Mouse (Mus musculus) Muller cell, postnatal 12 days (primary cell): ENCODE results near the gene Klf7.

Experiments used
- DNase-seq: peaks from one replicate; pipeline ENCODE4 v3.0.0-alpha.2; 2015; ENCODE audit errors: inconsistent ontology term

Klf7 gene

GRCm38 (mm10) chr1:64066320-64067254, 55.5 kb downstream of the Klf7 start:
- DNase-seq: no peak

- no peak for DNase-seq
These were observed 60.6 kb downstream of the Klf7 start for GRCm38 (mm10) chr1:64061488-64061887.

GRCm38 (mm10) chr1:64060699-64061454, 61.2 kb downstream of the Klf7 start:
- DNase-seq: no peak

DNA sequence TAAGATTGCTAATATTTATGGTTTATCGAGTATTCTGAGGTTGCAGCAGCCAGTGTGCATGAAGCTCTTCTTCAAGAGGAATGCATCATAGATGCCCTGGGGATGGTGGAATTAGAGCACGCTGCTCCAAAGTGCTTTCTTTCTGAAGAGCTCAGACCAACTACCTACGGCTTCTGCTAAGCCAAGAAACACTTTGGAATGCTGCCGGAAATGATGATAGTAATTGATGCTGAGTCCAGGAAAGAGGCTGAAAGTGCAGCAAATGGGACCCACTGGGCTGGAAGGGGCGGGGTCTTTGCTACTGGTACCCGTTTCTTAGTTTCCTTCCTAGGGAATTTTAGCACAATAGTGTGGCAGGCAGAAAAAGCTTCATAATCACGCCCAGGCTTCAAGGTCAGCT, 62.0 kb downstream of the Klf7 start:
- DNase-seq: peak; percentile 16

DNA sequence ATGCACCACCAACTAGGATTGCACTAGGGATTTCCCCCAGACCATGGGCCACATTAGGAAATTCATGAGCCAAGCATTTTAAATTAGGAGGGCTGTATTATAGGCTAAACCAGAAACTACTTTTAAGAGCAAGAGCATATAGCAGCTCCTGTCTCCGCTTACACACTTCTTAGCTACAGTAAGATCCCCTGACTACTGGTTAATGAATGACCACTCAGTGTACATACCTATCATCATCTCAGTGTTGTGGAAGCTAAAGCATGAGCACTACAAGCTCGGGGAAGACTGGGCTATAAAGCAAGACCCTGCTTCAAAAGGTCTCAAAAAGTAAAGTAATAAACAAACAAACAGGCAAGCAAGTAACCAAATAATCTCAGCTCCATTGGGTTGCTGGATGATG, 65.5 kb downstream of the Klf7 start:
- no peak for DNase-seq

- DNase-seq: no peak
These were observed 66.1 kb downstream of the Klf7 start for GRCm38 (mm10) chr1:64055978-64056377.

- DNase-seq: no peak
These were observed 66.9 kb downstream of the Klf7 start for GRCm38 (mm10) chr1:64055210-64055609.

GRCm38 (mm10) chr1:64052069-64052750, 69.9 kb downstream of the Klf7 start:
- no peak for DNase-seq

DNA sequence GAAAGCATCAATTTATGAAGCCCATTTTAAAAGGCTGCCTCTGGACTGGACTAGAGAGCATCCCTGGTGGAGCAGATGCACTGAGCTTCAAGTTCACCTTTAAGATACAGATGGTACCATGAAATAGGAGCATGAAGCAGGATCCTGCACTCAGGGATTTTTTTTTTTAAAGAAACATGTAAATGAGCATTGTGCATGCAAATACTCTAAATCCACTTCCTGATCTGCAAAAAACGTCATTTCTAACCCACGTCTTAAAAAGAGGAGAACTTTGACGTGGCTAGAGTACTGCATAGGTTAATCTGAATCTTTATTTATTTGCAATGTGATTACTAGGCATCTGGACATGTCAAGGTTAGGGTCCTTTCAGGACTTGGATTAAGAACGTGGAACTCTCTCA, 73.5 kb downstream of the Klf7 start:
- DNase-seq: no peak

- no peak for DNase-seq
These were observed 75.3 kb downstream of the Klf7 start for GRCm38 (mm10) chr1:64046802-64047156.

DNA sequence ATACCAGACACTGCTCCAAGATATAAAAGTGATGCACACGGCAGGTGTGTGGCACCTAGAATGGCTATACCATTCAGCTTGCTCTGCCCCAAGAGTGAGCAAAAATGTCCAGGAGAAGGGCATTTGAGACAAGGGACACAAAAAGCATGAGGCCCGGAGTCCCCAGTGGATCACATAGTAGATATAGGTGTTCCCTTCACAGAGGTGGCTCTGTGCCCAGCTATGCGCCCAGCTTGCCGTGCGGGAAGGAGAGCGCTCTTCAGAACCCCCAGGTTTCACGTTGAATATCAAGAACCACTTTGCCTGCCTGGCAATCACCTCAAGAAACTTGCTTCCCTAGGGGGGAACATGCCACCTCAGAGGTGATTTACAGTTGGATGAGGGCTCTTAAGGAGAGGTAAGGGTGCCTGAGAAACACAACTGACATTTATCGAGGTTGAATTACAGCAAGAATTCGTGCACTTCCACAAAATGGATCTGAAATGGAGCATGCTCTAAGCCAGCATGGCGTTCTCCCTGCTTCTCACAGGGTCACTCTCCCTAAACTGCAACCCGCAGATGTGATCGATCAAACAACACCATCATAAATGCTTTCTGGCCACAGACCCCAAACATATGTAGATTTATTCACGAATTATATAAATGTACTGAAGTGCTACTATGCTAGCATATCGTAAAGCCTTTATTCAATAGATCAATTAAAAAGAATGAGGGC, 75.8 kb downstream of the Klf7 start:
- no peak for DNase-seq

GRCm38 (mm10) chr1:64044577-64044976, 77.5 kb downstream of the Klf7 start:
- DNase-seq: no peak

DNA sequence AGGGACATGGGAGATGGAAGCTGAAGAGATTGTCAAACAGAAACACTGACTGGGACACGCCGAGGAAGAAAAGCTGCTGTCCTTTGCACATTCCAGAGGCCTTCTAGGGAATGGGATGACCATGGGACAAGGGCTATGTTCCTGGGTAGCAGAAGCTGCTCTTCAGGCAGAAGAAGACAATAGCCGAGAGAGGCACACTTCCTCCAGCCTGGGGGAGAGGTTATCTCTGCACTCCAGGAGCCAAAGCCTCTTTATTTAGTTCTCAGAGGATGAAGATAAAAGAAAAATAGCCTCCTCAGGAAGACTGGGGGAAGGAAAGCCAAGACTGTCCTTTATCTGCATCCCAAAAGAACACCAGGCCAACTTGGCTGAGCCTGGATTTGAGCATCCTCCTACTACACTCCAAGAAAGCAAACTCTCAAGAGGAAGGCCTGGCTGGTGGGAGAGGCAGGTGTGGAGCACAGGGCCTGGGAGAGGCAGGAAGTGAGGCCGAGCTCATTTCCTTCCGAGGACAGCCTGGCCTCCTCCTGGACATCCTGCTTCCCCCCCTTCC, 81.2 kb downstream of the Klf7 start:
- DNase-seq: no peak

GRCm38 (mm10) chr1:64040061-64040686, 81.9 kb downstream of the Klf7 start:
- no peak for DNase-seq

DNA sequence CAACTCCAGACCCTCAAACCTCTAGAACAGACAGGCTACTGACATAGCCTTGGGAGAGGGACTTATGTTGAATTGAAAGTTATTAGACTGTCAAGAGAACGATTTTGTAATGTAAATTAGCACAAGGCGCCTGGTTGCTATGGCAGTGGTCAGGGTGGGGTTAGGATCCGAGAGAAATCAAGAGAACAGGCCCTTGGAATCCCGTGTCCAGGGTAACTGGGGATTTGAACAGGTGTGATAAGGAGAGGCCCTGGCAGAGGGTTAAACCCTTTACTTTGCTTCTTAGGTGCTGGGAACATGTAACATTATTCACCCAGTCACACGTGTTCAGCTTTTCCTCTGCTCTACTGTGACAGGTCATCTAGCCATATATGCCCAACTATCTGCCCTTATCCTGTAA, 83.7 kb downstream of the Klf7 start:
- DNase-seq: no peak

DNA sequence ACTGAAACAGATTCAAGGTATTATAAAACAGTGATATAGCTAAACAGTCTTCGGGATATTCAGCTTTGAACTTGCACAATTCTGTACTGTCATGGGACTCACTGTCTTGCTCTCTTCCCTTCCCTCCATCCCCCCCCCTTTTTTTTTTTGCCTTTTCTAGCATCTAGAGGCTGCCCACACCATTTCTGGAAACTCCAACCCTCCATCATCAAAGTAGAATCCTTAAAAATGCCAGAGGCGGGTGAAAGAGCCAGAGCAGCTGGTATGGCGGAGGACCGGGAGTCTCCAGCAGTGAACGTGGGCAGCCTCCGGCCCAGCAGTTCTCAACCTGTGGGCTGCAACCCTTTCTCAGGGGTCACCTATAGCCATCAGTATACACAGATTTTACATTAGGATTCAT, 84.3 kb downstream of the Klf7 start:
- DNase-seq: no peak

DNA sequence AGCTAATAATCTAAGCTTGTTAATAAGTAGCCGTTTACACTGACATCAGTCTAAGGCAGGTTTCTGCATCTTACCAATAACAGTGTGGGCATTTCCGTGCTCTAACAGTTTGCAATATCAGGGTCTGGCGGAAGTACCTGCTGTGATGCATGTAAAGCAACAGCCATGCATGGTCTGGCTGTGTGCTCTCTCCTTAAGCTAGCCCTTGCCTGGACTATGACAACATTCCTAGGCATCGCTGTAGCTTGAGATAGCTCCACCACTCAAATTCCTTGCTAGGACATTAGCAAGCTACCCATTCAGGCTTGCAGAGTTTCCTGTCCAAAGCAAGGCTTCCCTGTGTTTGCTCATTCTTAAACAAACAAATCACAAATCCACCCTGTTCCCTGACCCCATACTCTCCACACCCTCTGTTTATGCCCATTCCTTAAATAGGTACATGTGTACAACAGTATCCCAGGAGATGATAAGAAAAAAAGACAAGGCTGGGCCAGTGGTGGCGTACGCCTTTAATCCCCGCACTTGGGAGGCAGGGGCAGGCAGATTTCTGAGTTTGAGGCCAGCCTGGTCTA, 85.1 kb downstream of the Klf7 start:
- no peak for DNase-seq

DNA sequence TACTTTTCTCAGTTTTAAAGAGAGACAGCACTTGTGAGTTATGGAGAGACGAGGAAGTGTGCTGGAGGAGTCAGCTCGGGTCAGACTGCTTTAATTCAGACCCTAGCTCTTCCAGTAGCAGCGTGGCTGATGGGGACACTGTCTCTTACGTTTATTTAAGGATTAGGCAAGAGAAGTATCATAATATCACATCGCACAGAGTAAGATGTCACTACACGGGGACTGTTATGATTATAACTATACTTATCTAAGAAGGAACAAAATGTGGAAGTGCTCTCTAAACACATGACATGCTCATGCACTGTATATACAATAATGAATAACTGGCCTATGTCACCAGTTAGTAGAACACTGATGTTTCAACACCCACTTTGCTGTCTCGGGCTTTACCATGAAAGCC, 86.3 kb downstream of the Klf7 start:
- no peak for DNase-seq

DNA sequence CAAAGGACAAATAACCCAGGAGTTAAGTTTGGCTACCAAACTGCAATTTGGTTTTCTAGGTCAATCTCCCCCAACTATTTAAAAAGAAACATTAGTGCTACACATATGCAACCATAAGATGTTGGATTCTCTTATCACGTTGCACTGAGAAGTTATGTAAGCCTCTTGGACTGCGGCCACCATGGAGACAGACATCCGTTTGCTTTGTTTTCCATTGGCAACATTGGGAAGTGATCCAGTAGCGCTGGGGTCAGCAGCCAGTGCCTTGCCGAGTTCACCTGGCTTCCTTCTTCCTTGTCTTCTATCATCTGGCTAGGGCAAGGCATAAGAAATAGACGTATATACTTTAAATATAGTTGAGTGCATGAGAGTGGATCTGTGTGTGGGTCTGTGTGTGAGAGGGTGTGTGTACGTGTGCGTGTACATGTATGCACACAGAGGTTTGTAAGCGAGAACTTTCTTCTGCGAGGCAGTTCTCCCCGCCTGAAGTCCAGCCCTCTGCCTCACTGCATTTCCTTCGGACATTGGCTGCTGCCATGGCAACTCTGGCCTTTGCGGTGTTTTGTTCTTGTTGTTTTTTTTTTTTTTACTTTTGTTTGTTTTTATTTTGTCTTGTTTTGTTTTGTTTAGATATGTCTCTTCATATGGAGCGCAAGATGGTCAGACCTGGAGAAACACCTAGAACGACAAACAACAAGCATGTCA, 86.8 kb downstream of the Klf7 start:
- DNase-seq: no peak
